Mouse (Mus musculus) adrenal gland, adult 2 months (tissue): ENCODE results near the gene Gltp. TPM values are rescaled to one million over a fixed set of nuclear protein-coding genes. Genes with fewer than 3 reads are reported as not detected.

Experiments used
- microRNA-seq, 2 experiments: library from miRNA; unstranded; fragments of <30 nt; microRNA quantifications; one replicate each; pipeline ENCODE4 v1.2.0; 2021
- polyA plus RNA-seq: library from polyadenylated mRNA; depleted of rRNA; stranded (reverse); fragments of >200 nt; gene quantifications from 2 replicates; pipeline ENCODE4 v1.2.3, GENCODE M21; 2012; rRNA removed
- total RNA-seq, 2 experiments: library from RNA; stranded (reverse); gene quantifications; 2 replicates each; pipeline ENCODE4 v1.2.3; 2021

Gltp gene
- total and polyA plus RNA-seq, 3 experiments, result 48.5 to 167 (median 64.7) TPM

Small RNA genes within 50 kb of the gene (microRNA-seq; reads per million reads assigned to microRNA genes)
- gene Mir7028, result 0 reads per million in 2 experiments

Other genes with a start within 250 kb of the Gltp start
- 10 to 100 TPM; 21.2 to 23.1 TPM for gene Mmab, start 246.9 kb downstream of the Gltp start, total RNA-seq
- 27.4 and 37.4 TPM in 2 replicates for gene Mmab, start 246.9 kb downstream of the Gltp start, polyA plus RNA-seq
- 10 to 100 TPM; 32.6 to 34.0 TPM for gene Mvk, start 246.7 kb downstream of the Gltp start, total RNA-seq
- 60.4 and 73.3 TPM in 2 replicates for gene Mvk, start 246.7 kb downstream of the Gltp start, polyA plus RNA-seq
- 10 to 100 TPM; 32.9 to 84.3 TPM for gene Fam222a, start 123.0 kb downstream of the Gltp start, total RNA-seq
- 68.3 and 72.0 TPM in 2 replicates for gene Fam222a, start 123.0 kb downstream of the Gltp start, polyA plus RNA-seq
- 1 to 10 TPM; 2.5 to 3.1 TPM for gene Trpv4, start 32.6 kb downstream of the Gltp start, total RNA-seq
- gene Trpv4, start 32.6 kb downstream of the Gltp start, polyA plus RNA-seq, result 4.5 and 5.4 TPM in 2 replicates
- gene Tchp, start 16.8 kb upstream of the Gltp start, total RNA-seq, result 1 to 10 TPM; 5.5 to 7.6 TPM
- 13.8 and 14.2 TPM in 2 replicates for gene Tchp, start 16.8 kb upstream of the Gltp start, polyA plus RNA-seq
- gene Ankrd13a, start 83.7 kb upstream of the Gltp start, total RNA-seq, result 10 to 100 TPM; 78.4 to 92.4 TPM
- gene Ankrd13a, start 83.7 kb upstream of the Gltp start, polyA plus RNA-seq, result 51.1 and 51.8 TPM in 2 replicates
- 10 to 100 TPM; 35.5 to 40.9 TPM for gene Git2, start 84.5 kb upstream of the Gltp start, total RNA-seq
- gene Git2, start 84.5 kb upstream of the Gltp start, polyA plus RNA-seq, result 37.7 and 40.5 TPM in 2 replicates
- 10 to 100 TPM; 23.1 to 36.6 TPM for gene 1500011B03Rik, start 132.5 kb upstream of the Gltp start, total RNA-seq
- gene 1500011B03Rik, start 132.5 kb upstream of the Gltp start, polyA plus RNA-seq, result 29.7 and 30.6 TPM in 2 replicates
- gene 4930519G04Rik, start 162.7 kb upstream of the Gltp start, total RNA-seq, result not detected
- not detected in 2 replicates for gene 4930519G04Rik, start 162.7 kb upstream of the Gltp start, polyA plus RNA-seq
- not detected for gene Gm9936, start 167.7 kb upstream of the Gltp start, total RNA-seq
- not detected in 2 replicates for gene Gm9936, start 167.7 kb upstream of the Gltp start, polyA plus RNA-seq
- gene Oasl2, start 206.0 kb upstream of the Gltp start, total RNA-seq, result 10 to 100 TPM; 11.6 to 12.2 TPM
- 7.6 and 7.7 TPM in 2 replicates for gene Oasl2, start 206.0 kb upstream of the Gltp start, polyA plus RNA-seq
- 1 to 10 TPM in 1 of 2 experiments, under 1 TPM in 1; 0.98 to 1.3 TPM for gene Oasl1, start 232.3 kb upstream of the Gltp start, total RNA-seq
- gene Oasl1, start 232.3 kb upstream of the Gltp start, polyA plus RNA-seq, result 5.0 and 7.4 TPM in 2 replicates